Mouse (Mus musculus): ENCODE results near the gene Ppp2r5d. TPM values are rescaled to one million over a fixed set of nuclear protein-coding genes. Genes with fewer than 3 reads are reported as not detected.

Ppp2r5d gene
- 8.6 TPM for polyA plus RNA-seq (2014; fragmentation: Illumina TruSeq; extraction: RNeasy Lipid Tissue Mini Kit (QIAGEN cat#74804); ENCODE audit: low read depth, low replicate concordance)

GRCm38 (mm10) chr17:46704887-46705835 is at the start of gene Ppp2r5d:
Ppp2r5d (minus strand) TSS chr17:46705111.

DNA sequence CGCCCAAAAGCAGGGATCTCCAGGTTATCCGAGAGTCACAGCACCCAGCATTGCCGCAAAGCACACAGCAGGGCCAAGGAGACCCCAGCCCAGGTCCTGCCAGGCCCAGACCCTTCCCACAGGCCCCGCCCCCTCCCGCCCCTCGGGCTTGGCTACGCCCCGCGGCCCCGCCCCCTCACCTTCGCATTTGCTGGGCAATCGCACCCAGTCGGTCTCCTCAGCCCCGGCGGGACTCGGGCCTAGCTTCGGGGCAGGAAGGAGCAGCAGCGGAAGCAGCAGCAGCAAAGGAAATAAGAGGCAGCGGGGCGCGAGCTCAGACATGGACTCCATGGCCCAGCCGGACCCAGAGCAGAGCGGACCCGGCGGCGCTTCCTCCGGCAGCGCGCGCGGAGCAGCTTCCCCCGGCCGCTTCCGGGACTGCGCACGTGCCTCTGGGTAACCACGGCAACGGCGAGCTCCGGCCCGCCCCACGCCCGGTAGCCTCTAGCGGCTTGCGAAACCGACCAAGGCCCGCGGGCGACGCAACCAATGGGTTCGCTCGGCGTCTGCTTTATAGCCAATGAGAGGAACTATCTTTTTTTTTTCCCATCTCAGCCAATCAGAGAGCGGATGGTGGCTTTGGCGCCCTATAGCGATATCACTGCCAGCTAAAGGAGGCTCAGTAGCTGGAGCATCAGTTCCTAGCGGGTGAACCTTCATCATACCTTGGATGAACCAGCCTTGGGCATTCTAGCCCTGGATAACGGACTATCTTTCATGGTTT is 47.1 kb upstream of the Ppp2r5d start, which contains the start of gene Cnpy3:
Gene Cnpy3, minus strand, starts transcription at position 421 of the 763 bp plus-strand sequence.

DNA sequence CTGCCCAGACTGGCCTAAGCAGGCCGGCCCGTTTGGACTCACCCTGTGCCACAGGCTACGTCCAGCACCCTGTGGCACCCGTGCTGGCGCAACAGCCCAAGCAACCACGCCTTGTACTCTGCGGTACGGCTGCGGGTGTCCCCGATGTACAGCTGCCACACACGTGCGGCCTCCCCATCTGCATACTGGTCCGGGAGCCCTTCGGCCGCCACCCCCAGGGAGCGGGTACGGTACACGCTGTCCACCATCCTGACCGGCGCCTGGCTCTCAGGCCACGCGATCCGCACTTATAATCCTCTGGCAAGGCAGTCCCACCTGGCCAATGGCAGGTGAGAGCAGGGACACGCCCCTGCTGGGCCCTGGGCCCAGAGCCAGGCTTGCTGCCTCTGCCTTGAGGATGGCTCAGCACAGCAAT is 24.0 kb upstream of the Ppp2r5d start, which contains the start of gene Gnmt:
Gene Gnmt, minus strand, starts transcription at position 265 of the 415 bp plus-strand sequence.

DNA sequence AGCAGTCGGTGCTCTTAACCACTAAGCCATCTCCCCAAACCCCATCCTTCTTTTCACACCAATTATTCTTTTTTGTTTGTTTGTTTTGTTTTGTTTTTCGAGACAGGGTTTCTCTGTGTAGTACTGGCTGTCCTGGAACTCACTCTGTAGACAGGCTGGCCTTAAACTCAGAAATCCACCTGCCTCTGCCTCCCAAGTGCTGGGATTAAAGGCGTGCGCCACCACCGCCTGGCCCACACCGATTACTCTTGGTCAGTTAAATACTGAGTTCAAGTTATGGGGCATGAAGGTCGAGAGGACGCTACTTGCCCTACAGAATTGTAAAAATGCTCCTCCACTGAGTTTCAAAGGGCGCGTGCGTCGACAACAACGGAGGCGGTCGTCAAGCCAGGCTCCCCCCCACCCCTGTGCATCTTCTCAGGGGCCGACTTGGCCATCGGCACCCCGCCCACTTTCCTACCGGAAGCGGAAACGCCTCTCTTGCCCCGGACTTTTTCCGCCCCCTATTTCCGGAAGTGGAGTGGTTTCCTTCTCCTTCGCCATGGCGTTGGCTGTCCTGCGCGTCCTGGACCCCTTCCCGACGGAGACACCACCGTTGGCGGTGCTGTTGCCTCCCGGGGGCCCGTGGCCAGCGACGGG is 6.2 kb upstream of the Ppp2r5d start, which contains the start of gene Pex6:
Gene Pex6, plus strand, starts transcription at position 505 of the 639 bp plus-strand sequence.

GRCm38 (mm10) chr17:46680760-46681373 is 24.0 kb downstream of the Ppp2r5d start, which contains the start of gene Klhdc3:
Klhdc3 (minus strand) TSS chr17:46680914.

DNA sequence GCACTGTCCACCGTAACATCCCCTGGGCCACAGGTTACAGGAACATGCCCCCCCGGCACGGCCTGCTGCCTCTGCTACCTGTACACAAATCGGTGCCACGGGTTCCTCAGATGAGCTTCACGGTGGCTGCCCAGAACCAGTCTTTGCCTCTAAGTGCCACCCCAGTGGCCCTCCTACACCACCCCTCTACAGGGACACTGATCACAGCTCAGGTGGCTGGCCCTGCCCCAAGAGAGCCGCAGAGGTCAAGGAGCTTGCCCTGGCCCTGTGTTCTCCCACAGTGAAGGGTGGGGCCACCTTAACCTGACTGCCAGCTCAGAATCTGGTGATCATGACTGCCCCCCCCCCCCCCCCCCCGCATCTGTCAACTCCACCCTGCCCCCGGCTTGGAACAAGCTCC is 26.5 kb downstream of the Ppp2r5d start, which contains the start of gene Mea1:
Gene Mea1, plus strand, starts transcription at position 378 of the 400 bp plus-strand sequence.

GRCm38 (mm10) chr17:46673850-46674529 is 30.9 kb downstream of the Ppp2r5d start, which contains the start of gene Rrp36:
Rrp36 (minus strand) TSS chr17:46674352.

GRCm38 (mm10) chr17:46650232-46651031 is 54.5 kb downstream of the Ppp2r5d start, which contains the start of gene Cul7:
Cul7 (plus strand) TSS chr17:46650337.

GRCm38 (mm10) chr17:46645561-46646321 is 59.2 kb downstream of the Ppp2r5d start, which contains the start of the genes Klc4 and Mrpl2:
Klc4 (minus strand) TSS chr17:46646022.
Mrpl2 (plus strand) TSS chr17:46646229.

Other genes with a start within 250 kb of the Ppp2r5d start
- 0.09 TPM for gene Ttbk1, start 217.4 kb downstream of the Ppp2r5d start, polyA plus RNA-seq (2014; fragmentation: Illumina TruSeq; extraction: RNeasy Lipid Tissue Mini Kit (QIAGEN cat#74804); ENCODE audit: low read depth, low replicate concordance)
- gene Dnph1, start 208.4 kb downstream of the Ppp2r5d start, polyA plus RNA-seq (2014; fragmentation: Illumina TruSeq; extraction: RNeasy Lipid Tissue Mini Kit (QIAGEN cat#74804); ENCODE audit: low read depth, low replicate concordance) = 1.1 TPM
- gene Cul9, start 158.7 kb downstream of the Ppp2r5d start, polyA plus RNA-seq (2014; fragmentation: Illumina TruSeq; extraction: RNeasy Lipid Tissue Mini Kit (QIAGEN cat#74804); ENCODE audit: low read depth, low replicate concordance) = 0.44 TPM
- 0.22 TPM for gene Srf, start 148.9 kb downstream of the Ppp2r5d start, polyA plus RNA-seq (2014; fragmentation: Illumina TruSeq; extraction: RNeasy Lipid Tissue Mini Kit (QIAGEN cat#74804); ENCODE audit: low read depth, low replicate concordance)
- gene Ptk7, start 75.6 kb downstream of the Ppp2r5d start, polyA plus RNA-seq (2014; fragmentation: Illumina TruSeq; extraction: RNeasy Lipid Tissue Mini Kit (QIAGEN cat#74804); ENCODE audit: low read depth, low replicate concordance) = not detected
- gene Klc4, start 59.1 kb downstream of the Ppp2r5d start, polyA plus RNA-seq (2014; fragmentation: Illumina TruSeq; extraction: RNeasy Lipid Tissue Mini Kit (QIAGEN cat#74804); ENCODE audit: low read depth, low replicate concordance) = 0.41 TPM
- 0.95 TPM for gene Mrpl2, start 58.9 kb downstream of the Ppp2r5d start, polyA plus RNA-seq (2014; fragmentation: Illumina TruSeq; extraction: RNeasy Lipid Tissue Mini Kit (QIAGEN cat#74804); ENCODE audit: low read depth, low replicate concordance)
- gene Cul7, start 54.8 kb downstream of the Ppp2r5d start, polyA plus RNA-seq (2014; fragmentation: Illumina TruSeq; extraction: RNeasy Lipid Tissue Mini Kit (QIAGEN cat#74804); ENCODE audit: low read depth, low replicate concordance) = 0.19 TPM
- gene Rrp36, start 30.8 kb downstream of the Ppp2r5d start, polyA plus RNA-seq (2014; fragmentation: Illumina TruSeq; extraction: RNeasy Lipid Tissue Mini Kit (QIAGEN cat#74804); ENCODE audit: low read depth, low replicate concordance) = 3.3 TPM
- 4.2 TPM for gene Mea1, start 26.3 kb downstream of the Ppp2r5d start, polyA plus RNA-seq (2014; fragmentation: Illumina TruSeq; extraction: RNeasy Lipid Tissue Mini Kit (QIAGEN cat#74804); ENCODE audit: low read depth, low replicate concordance)
- 5.9 TPM for gene Klhdc3, start 24.2 kb downstream of the Ppp2r5d start, polyA plus RNA-seq (2014; fragmentation: Illumina TruSeq; extraction: RNeasy Lipid Tissue Mini Kit (QIAGEN cat#74804); ENCODE audit: low read depth, low replicate concordance)
- gene Pex6, start 6.4 kb upstream of the Ppp2r5d start, polyA plus RNA-seq (2014; fragmentation: Illumina TruSeq; extraction: RNeasy Lipid Tissue Mini Kit (QIAGEN cat#74804); ENCODE audit: low read depth, low replicate concordance) = 0.50 TPM
- gene Gnmt, start 24.1 kb upstream of the Ppp2r5d start, polyA plus RNA-seq (2014; fragmentation: Illumina TruSeq; extraction: RNeasy Lipid Tissue Mini Kit (QIAGEN cat#74804); ENCODE audit: low read depth, low replicate concordance) = not detected
- gene Cnpy3, start 47.1 kb upstream of the Ppp2r5d start, polyA plus RNA-seq (2014; fragmentation: Illumina TruSeq; extraction: RNeasy Lipid Tissue Mini Kit (QIAGEN cat#74804); ENCODE audit: low read depth, low replicate concordance) = 3.1 TPM
- not detected for gene Ptcra, start 58.6 kb upstream of the Ppp2r5d start, polyA plus RNA-seq (2014; fragmentation: Illumina TruSeq; extraction: RNeasy Lipid Tissue Mini Kit (QIAGEN cat#74804); ENCODE audit: low read depth, low replicate concordance)
- gene 2310039H08Rik, start 67.5 kb upstream of the Ppp2r5d start, polyA plus RNA-seq (2014; fragmentation: Illumina TruSeq; extraction: RNeasy Lipid Tissue Mini Kit (QIAGEN cat#74804); ENCODE audit: low read depth, low replicate concordance) = 13.0 TPM
- 25.2 TPM for gene Rpl7l1, start 77.6 kb upstream of the Ppp2r5d start, polyA plus RNA-seq (2014; fragmentation: Illumina TruSeq; extraction: RNeasy Lipid Tissue Mini Kit (QIAGEN cat#74804); ENCODE audit: low read depth, low replicate concordance)
- gene Bicral, start 153.4 kb upstream of the Ppp2r5d start, polyA plus RNA-seq (2014; fragmentation: Illumina TruSeq; extraction: RNeasy Lipid Tissue Mini Kit (QIAGEN cat#74804); ENCODE audit: low read depth, low replicate concordance) = 11.0 TPM
- 0.66 TPM for gene Tbcc, start 185.6 kb upstream of the Ppp2r5d start, polyA plus RNA-seq (2014; fragmentation: Illumina TruSeq; extraction: RNeasy Lipid Tissue Mini Kit (QIAGEN cat#74804); ENCODE audit: low read depth, low replicate concordance)
- gene Prph2, start 205.3 kb upstream of the Ppp2r5d start, polyA plus RNA-seq (2014; fragmentation: Illumina TruSeq; extraction: RNeasy Lipid Tissue Mini Kit (QIAGEN cat#74804); ENCODE audit: low read depth, low replicate concordance) = not detected

All from sigmoid colon, adult 10 weeks (tissue).